Mouse (Mus musculus) forebrain, embryonic 12.5 days (tissue): ENCODE measurements around the gene Slc16a2. TPM values are rescaled to one million over a fixed set of nuclear protein-coding genes. Genes with fewer than 3 reads are reported as not detected.

Source experiments
- ATAC-seq: fragments of 200-750 bp; cut with Nextera tagmentation; 2 replicates; pipeline ENCODE4 v1.8.0; 2017; ENCODE audit warnings: moderate TSS enrichment; ENCODE audit not compliant: low FRiP score
- H3K27ac ChIP-seq: fragments of 300-500 bp; sonication (generic); 2 replicates; pipeline ENCODE4 v1.5.1; 2016; ENCODE audit warnings: mild to moderate bottlenecking
- H3K27me3 ChIP-seq: fragments of 300-500 bp; sonication (generic); 2 replicates; pipeline ENCODE4 v1.6.1; 2016; ENCODE audit warnings: mild to moderate bottlenecking
- H3K36me3 ChIP-seq: fragments of 300-500 bp; sonication (generic); replicated peaks from 2 replicates; pipeline ENCODE4 v1.6.1; 2016; ENCODE audit warnings: mild to moderate bottlenecking
- H3K4me1 ChIP-seq: fragments of 300-500 bp; sonication (generic); 2 replicates; pipeline ENCODE4 v1.6.1; 2016
- H3K4me2 ChIP-seq: fragments of 300-500 bp; sonication (generic); 2 replicates; pipeline ENCODE4 v1.6.1; 2016; ENCODE audit warnings: mild to moderate bottlenecking, moderate library complexity
- H3K4me3 ChIP-seq: fragments of 300-500 bp; sonication (generic); replicated peaks from 2 replicates; pipeline ENCODE4 v1.5.1; 2016; ENCODE audit warnings: mild to moderate bottlenecking
- H3K9ac ChIP-seq: fragments of 300-500 bp; sonication (generic); 2 replicates; pipeline ENCODE4 v1.6.1; 2016; ENCODE audit warnings: mild to moderate bottlenecking
- H3K9me3 ChIP-seq: fragments of 300-500 bp; sonication (generic); 2 replicates; pipeline ENCODE4 v1.6.1; 2016
- WGBS: fragments of 180-500 bp; shearing (Covaris S2); methylation state at CpG from one replicate; pipeline ENCODE4 v1.1.7; 2016; 5-methylcytosine and 5-hydroxymethylcytosine counted together
- polyA plus RNA-seq: library from polyadenylated mRNA; unstranded; fragments of >200 nt; fragmentation: Nextera tagmentation; extraction: Ambion mirVana; gene quantifications from 2 replicates; pipeline ENCODE4 v1.2.1, GENCODE M21; 2016

Gene Slc16a2
- polyA plus RNA-seq, 1 experiment from 2014 or later: 14.8 TPM

DNA sequence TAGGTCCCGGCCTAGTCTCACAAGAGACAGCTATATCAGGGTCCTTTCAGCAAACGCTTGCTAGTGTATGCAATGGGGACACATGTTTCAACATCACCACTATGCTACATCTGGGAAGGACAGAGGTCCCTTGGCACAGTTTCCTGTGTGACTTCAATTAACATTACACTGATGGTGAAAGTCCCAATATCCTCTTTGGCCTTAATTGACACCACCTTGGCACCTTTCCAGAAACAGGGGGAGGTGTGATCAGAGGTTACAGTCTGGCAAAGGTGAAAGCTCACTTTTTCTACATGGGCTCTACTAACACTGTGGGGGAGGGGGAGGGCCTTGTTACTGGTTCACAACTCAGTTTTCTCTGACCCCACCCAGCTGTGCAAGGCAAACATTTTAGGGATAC is 99.3 kb downstream of the Slc16a2 start:
- H3K9me3 ChIP-seq: no peaks in the 10 kb centered on the region
- H3K4me1 ChIP-seq: peaks cover 8% of the 10 kb centered on the region; the same call in 1 of the 2 replicates
- WGBS: 81% methylated on average over 2 of the region's 2 CpGs
- ATAC-seq: no peak
- H3K27ac ChIP-seq: no peak overlapping the region
- H3K9ac ChIP-seq: no peak overlapping the region
- H3K27me3 ChIP-seq: peaks cover 70% of the 10 kb centered on the region
- no peak overlapping the region for H3K4me2 ChIP-seq
- no peaks in the 10 kb centered on the region for H3K36me3 ChIP-seq
- H3K4me3 ChIP-seq: no peak overlapping the region

DNA sequence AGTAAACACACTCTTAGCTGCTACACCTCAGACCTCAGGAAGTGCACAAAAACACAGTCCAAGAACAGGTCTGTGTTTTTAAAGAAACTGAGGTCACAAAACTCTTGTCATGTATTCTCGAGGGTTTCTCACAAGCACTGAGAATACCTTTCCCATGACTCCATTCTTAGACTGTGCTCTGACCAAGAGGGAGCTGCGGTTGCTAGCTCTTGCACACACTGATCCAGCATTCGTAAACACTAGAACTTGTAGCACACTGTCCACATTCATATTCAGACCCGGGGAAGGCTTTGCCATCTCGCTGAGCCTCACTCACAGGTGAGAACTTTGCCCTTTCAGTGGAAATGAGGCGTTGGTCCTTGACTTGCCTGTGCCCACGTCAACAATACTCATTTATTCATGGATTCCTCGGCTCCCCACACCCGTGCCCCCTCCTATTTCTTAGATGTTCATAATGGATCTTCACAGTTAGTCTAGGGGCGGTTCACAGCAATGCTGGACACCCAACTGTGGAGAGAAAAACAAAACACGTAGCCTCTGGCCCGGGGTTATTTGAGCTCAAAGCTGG is 102.1 kb downstream of the Slc16a2 start:
- Histone ChIP-seq H3K4me3 (no peak overlapping the region), H3K27ac (no peak overlapping the region), H3K4me1 (peaks cover 8% of the 10 kb centered on the region; the same call in 1 of the 2 replicates), H3K9me3 (no peaks in the 10 kb centered on the region), H3K4me2 (peak overlapping the region; percentile 6; the same call in 1 of the 2 replicates), H3K9ac (no peak overlapping the region), H3K27me3 (peaks cover 64% of the 10 kb centered on the region), H3K36me3 (no peaks in the 10 kb centered on the region)
- 34% methylated on average over 12 of the region's 12 CpGs for WGBS
- ATAC-seq: no peak

DNA sequence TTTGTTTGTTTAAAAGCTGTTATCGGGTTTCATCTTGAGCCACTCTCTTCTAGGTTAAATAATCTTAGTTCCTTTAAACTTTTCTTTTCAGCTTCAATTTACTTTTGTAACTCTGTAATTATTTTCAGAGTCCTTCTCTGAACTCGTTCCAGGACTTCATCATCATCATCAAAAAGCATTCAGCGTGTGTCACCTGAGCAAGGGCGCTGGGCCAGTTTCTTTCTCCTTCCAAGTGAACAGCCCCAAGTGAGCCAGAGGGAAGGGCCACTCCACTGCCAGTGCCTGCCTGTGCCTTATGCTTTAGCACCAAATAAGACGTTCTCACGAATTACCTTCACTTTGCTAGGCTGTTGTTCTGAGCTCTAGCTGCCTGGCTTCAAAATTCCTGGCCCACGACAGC is 108.9 kb downstream of the Slc16a2 start:
- 47% methylated on average over 7 of the region's 7 CpGs for WGBS
- H3K9me3 ChIP-seq: no peaks in the 10 kb centered on the region
- no peak overlapping the region for H3K9ac ChIP-seq
- H3K36me3 ChIP-seq: no peaks in the 10 kb centered on the region
- no peaks in the 10 kb centered on the region; the same call in 1 of the 2 replicates for H3K4me1 ChIP-seq
- no peak overlapping the region for H3K4me2 ChIP-seq
- H3K27me3 ChIP-seq: peaks cover 72% of the 10 kb centered on the region
- no peak for ATAC-seq
- no peak overlapping the region for H3K27ac ChIP-seq
- no peak overlapping the region for H3K4me3 ChIP-seq

DNA sequence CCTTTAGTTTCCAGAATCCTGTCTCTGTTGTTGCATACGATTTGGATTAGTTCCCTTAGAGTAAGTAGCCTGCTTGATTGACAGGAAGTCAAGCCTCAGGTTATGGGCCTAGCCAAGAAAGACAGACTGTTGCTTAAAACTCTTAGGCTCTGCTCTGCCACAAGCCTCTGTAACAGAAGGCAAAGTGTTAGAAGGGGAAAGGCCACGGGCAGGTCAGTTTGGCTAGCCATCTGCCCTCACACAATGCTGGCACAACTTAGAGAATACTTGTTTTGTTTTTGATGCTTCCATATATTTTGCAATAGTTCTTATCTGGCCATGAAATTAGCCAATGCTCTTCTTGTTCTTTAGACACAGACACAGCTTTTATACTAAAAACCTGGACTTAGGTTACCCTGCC is 112.1 kb downstream of the Slc16a2 start:
- no peaks in the 10 kb centered on the region; the same call in 1 of the 2 replicates for H3K4me1 ChIP-seq
- H3K4me3 ChIP-seq: no peak overlapping the region
- no peak overlapping the region for H3K4me2 ChIP-seq
- H3K9me3 ChIP-seq: no peaks in the 10 kb centered on the region
- H3K27me3 ChIP-seq: peaks cover 87% of the 10 kb centered on the region
- ATAC-seq: no peak
- H3K36me3 ChIP-seq: no peaks in the 10 kb centered on the region
- H3K27ac ChIP-seq: no peak overlapping the region
- H3K9ac ChIP-seq: no peak overlapping the region
- WGBS: 54% methylated on average over 2 of the region's 2 CpGs

DNA sequence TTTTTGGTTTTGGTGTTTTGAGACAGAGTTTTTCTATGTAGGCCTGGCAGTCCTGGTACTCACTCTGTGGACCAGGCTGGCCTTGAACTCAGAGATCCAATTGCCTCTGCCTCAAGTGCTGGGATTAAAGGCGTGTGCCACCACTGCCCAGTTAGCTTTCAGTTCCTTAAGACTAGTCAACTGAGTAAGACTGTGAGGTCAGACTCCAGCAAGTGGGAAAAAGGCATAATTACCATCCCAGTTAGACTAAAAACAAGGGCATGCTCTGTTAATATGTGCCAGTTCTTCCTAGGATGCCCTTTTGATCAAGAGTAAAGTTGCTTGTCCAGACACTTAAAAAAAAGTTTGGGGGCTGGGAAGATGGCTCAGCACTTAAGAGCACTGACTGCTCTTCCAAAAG is 113.2 kb downstream of the Slc16a2 start:
- peaks cover 89% of the 10 kb centered on the region for H3K27me3 ChIP-seq
- H3K9me3 ChIP-seq: no peaks in the 10 kb centered on the region
- H3K4me2 ChIP-seq: no peak overlapping the region
- ATAC-seq: no peak
- H3K4me1 ChIP-seq: peaks cover 5% of the 10 kb centered on the region
- 89% methylated on average over 1 of the region's 1 CpGs for WGBS
- no peak overlapping the region for H3K27ac ChIP-seq
- no peak overlapping the region for H3K9ac ChIP-seq
- no peaks in the 10 kb centered on the region for H3K36me3 ChIP-seq
- no peak overlapping the region for H3K4me3 ChIP-seq

DNA sequence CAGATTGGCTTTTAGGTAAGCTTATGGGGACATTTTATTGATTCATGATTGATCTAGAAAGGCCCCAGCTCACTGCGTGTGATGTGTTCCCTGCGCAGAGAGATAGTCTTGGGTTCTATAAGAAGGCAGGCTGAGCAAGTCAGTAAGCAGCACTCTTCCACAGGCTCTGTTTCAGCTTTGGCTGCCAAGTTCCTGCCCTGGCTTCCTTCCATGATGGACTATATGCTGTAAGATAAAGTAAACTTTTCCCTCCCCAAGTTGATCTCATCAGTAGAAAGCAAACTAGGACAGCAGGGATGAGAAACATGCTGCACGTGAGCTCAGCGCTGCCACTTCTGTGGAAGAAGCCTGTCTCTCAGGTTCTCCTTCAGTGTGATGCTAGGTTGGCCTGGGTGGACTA is 117.2 kb downstream of the Slc16a2 start:
- WGBS: 90% methylated on average over 4 of the region's 4 CpGs

DNA sequence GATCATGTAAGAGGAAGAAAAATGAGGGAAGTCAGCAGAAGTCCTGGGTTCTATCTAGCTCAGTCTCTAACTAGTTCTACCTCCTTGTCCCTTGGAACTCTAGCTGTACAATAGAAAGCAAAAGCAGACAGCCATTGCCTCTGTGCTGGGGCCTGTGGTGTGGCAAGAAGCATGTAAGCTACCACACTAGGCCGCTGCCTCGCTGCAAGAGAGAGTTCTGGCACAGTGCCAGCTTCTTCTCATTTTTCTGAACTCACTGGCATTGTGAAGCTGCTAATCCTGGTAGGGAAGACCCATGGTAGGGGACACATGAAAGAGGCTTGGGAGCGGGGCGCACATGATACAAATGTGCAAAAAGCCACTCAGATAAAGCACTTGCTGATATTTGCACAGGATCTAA is 117.8 kb downstream of the Slc16a2 start:
- peaks cover 96% of the 10 kb centered on the region for H3K27me3 ChIP-seq
- H3K4me3 ChIP-seq: no peak overlapping the region
- 48% methylated on average over 4 of the region's 4 CpGs for WGBS
- no peak overlapping the region for H3K4me2 ChIP-seq
- H3K36me3 ChIP-seq: no peaks in the 10 kb centered on the region
- H3K9ac ChIP-seq: no peak overlapping the region
- peak; percentile 65 for ATAC-seq
- peaks cover 5% of the 10 kb centered on the region for H3K4me1 ChIP-seq
- H3K9me3 ChIP-seq: no peaks in the 10 kb centered on the region
- no peak overlapping the region for H3K27ac ChIP-seq

More for the DNA sequence above, 117.2 kb downstream of the Slc16a2 start:
- Histone ChIP-seq H3K36me3 (no peaks in the 10 kb centered on the region), H3K4me2 (no peak overlapping the region), H3K27ac (no peak overlapping the region), H3K4me3 (no peak overlapping the region), H3K9me3 (no peaks in the 10 kb centered on the region), H3K9ac (no peak overlapping the region), H3K27me3 (peaks cover 92% of the 10 kb centered on the region), H3K4me1 (peaks cover 5% of the 10 kb centered on the region)
- ATAC-seq: no peak

DNA sequence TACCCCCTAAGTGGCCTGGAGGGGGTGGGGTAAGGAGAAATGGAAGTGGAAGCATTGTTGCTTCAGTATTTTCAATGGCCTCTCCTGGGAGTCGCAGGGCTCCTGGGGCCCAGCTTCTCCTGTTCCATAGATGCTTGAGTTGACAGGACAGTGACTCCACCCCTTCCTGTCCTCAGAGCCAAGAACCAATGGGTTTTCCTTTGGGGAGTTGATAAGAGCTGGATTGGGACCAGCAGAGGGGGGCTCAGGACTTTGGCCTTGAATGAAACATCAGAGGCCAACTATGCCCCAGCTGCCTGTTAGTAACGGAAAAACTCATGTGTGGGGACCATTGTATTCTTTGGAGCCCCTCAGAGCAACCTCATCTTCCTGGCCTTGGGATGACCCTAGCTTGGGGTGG is 124.0 kb downstream of the Slc16a2 start:
- H3K4me2 ChIP-seq: no peak overlapping the region
- H3K27ac ChIP-seq: no peak overlapping the region
- peaks cover 98% of the 10 kb centered on the region for H3K27me3 ChIP-seq
- no peak for ATAC-seq
- H3K4me1 ChIP-seq: peaks cover 12% of the 10 kb centered on the region
- no peak overlapping the region for H3K9ac ChIP-seq
- H3K36me3 ChIP-seq: no peaks in the 10 kb centered on the region
- WGBS: 56% methylated on average over 2 of the region's 2 CpGs
- H3K4me3 ChIP-seq: no peak overlapping the region
- H3K9me3 ChIP-seq: no peaks in the 10 kb centered on the region

DNA sequence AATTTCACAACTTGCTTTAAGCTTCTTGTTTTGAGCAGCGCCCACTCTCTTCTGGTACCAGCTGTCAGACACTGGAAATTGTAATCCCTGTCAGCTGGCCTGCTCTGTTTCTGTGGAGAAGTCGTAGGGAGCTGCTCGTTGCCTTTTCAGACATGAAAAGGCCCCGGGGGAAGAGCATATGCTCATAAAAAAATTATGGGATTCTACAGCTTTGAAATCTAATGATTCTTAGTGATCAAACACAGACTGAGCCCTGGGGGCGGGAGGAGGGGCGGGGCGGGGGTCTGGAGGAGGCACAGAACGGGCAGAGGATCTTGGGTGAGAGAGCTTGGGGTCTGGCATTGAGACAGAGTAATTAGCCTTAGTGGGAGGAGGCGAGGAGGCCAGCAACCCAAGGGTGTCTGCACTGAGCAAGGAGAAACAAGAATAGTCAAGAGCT is 125.7 kb downstream of the Slc16a2 start:
- Histone ChIP-seq H3K4me3 (no peak overlapping the region), H3K9ac (peak overlapping the region; percentile 21; the same call in 1 of the 2 replicates)

DNA sequence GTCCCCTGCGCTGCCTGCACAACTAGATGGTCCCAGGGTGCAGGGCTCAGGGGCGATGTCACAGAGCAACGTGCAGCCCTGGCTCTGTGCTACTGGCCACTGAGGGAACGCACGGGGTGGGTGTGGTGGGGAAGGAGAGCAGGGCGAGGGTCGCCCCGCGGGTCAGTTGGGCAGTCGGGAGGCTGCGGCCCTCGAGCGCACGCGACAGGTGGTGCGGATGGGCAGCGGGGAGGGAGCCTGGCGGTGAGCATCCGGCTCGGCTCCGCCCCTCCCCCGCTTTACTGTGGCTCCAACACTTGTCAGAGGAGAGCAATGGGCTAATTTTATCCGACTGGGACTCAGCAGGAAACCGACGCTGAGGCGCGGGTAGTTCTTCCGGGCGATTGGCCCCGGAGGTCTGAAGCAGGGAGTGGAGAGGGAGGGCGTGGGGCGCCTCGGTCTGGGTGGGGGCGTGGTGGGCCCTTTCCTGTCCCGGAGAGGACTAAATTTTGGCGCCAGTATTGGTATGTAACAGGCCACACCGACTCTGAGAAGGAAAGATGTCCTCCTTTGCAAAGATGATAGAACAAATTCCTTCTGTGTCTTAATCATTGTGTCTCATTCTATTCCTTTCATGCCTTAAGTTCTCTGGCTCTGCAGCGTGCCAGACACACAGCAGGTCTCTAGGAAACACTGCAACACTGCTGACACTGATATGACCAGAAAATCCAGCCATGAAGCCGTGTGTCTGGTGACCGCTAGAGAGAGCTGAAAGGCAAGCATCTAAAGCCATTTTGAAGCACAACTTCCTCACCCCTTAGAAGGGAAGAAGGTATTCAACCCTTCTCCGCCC is 126.4 kb downstream of the Slc16a2 start:
- WGBS: 1% methylated on average over 39 of the region's 41 CpGs
- Histone ChIP-seq H3K4me3 (peak overlapping the region; percentile 44), H3K36me3 (no peaks in the 10 kb centered on the region), H3K4me1 (peaks cover 12% of the 10 kb centered on the region), H3K4me2 (peak overlapping the region; percentile 77), H3K9me3 (no peaks in the 10 kb centered on the region), H3K27ac (peak overlapping the region; percentile 69; the same call in 1 of the 2 replicates), H3K27me3 (peaks cover 94% of the 10 kb centered on the region), H3K9ac (peak overlapping the region; percentile 42)
- peak; percentile 75 for ATAC-seq

More for the DNA sequence above, 125.7 kb downstream of the Slc16a2 start:
- Histone ChIP-seq H3K36me3 (no peaks in the 10 kb centered on the region), H3K9me3 (no peaks in the 10 kb centered on the region), H3K27me3 (peaks cover 95% of the 10 kb centered on the region), H3K4me1 (peaks cover 12% of the 10 kb centered on the region), H3K27ac (peak overlapping the region; percentile 73), H3K4me2 (peak overlapping the region; percentile 77)
- ATAC-seq: peak; percentile 63
- 11% methylated on average over 9 of the region's 9 CpGs for WGBS

DNA sequence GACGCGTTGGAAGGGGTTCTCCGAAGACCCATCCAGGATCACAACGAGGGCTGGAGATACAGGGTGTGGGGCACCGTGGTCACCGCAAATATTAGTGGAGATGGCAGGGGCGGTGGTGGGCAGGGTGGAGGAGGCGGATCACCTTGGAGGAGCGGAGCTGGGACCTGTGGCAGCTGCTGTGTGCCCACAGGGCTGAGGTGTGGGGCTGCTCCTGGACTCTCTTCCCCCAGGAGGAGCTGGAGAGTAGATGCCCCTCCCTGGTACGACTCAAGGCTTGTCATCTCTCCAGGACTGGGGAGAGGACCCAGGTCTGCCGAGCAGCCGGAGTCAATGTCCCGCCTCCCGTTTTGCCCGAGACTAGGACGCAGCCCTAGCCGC is 127.0 kb downstream of the Slc16a2 start:
- Histone ChIP-seq H3K9me3 (no peaks in the 10 kb centered on the region), H3K27me3 (peaks cover 93% of the 10 kb centered on the region), H3K4me1 (peaks cover 12% of the 10 kb centered on the region), H3K4me2 (peak overlapping the region; percentile 77), H3K27ac (peak overlapping the region; percentile 69; the same call in 1 of the 2 replicates), H3K36me3 (no peaks in the 10 kb centered on the region), H3K9ac (peak overlapping the region; percentile 42; the same call in 1 of the 2 replicates), H3K4me3 (peak overlapping the region; percentile 44)
- WGBS: 9% methylated on average over 17 of the region's 17 CpGs
- ATAC-seq: peak; percentile 44; the same call in 1 of the 2 replicates

DNA sequence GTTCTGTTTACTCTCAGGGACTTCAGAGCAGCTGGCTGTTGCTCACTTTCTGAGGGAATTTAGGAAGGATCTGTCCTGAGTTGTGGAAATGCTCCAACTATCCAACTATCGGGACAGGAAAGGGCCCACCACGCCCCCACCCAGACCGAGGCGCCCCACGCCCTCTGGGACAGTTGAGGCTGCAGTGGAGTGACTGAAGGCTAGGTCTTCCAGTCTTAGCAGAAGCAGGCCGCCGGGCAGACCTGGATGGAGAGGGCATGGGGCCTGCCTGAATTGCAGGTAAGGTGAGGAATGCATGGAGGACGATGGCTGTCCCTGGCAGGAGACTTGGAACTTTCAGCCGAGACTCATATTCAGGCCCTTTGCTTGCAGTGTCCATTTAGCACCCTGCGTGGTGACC is 127.4 kb downstream of the Slc16a2 start:
- 33% methylated on average over 10 of the region's 10 CpGs for WGBS
- no peak for ATAC-seq
- Histone ChIP-seq H3K36me3 (no peaks in the 10 kb centered on the region), H3K4me1 (peaks cover 12% of the 10 kb centered on the region), H3K9ac (no peak overlapping the region), H3K4me2 (peak overlapping the region; percentile 77), H3K4me3 (peak overlapping the region; percentile 44; the same call in 1 of the 2 replicates), H3K27ac (no peak overlapping the region), H3K27me3 (peaks cover 91% of the 10 kb centered on the region), H3K9me3 (no peaks in the 10 kb centered on the region)
